Mouse (Mus musculus) mouse embryonic stem cell (cell line): Measurements from ENCODE around the gene Spi1.

ENCODE experiments used
- in situ Hi-C, 2 experiments: fragments of 300-500 bp; cut with MboI; formaldehyde crosslinking; loops; 1 replicate in 1 of 2; 3 replicates in 1 of 2; pipeline ENCODE4 v1.14.3; 2019 to 2020; ENCODE audit warnings: low sequenced_read_pairs in 2 of 2, low pct_unique_long_range_greater_than_20kb in 1 of 2, mixed read lengths in 1 of 2; ENCODE audit not compliant: unreplicated experiment in 1 of 2

The Spi1 gene

GRCm38 (mm10) chr2:91139311-91139710 is 57.1 kb downstream of the Spi1 start:
- in situ Hi-C loops, result no loop called here

- in situ Hi-C loops, result no loop called here
Observed at GRCm38 (mm10) chr2:91139764-91140163, 57.6 kb downstream of the Spi1 start.

GRCm38 (mm10) chr2:91142920-91143319 is 60.7 kb downstream of the Spi1 start:
- in situ Hi-C loops, result no loop called here

GRCm38 (mm10) chr2:91143401-91143800 is 61.2 kb downstream of the Spi1 start:
- in situ Hi-C loops, result no loop called here

- in situ Hi-C loops, result no loop called here
Observed at GRCm38 (mm10) chr2:91148101-91148500, 65.9 kb downstream of the Spi1 start.

- in situ Hi-C loops, result no loop called here
Observed at GRCm38 (mm10) chr2:91151331-91151730, 69.1 kb downstream of the Spi1 start.

- in situ Hi-C loops, result no loop called here
Observed at GRCm38 (mm10) chr2:91152885-91153377, 70.7 kb downstream of the Spi1 start.

- in situ Hi-C loops, result no loop called here
Observed at GRCm38 (mm10) chr2:91154091-91154490, 71.9 kb downstream of the Spi1 start.

- in situ Hi-C loops, result no loop called here
Observed at GRCm38 (mm10) chr2:91157002-91157752, 75.0 kb downstream of the Spi1 start.

GRCm38 (mm10) chr2:91160591-91160990 is 78.4 kb downstream of the Spi1 start:
- in situ Hi-C loops, result no loop called here

- in situ Hi-C loops, result no loop called here
Observed at GRCm38 (mm10) chr2:91162952-91163351, 80.8 kb downstream of the Spi1 start.

GRCm38 (mm10) chr2:91163532-91163931 is 81.3 kb downstream of the Spi1 start:
- in situ Hi-C loops, result no loop called here

GRCm38 (mm10) chr2:91164991-91165390 is 82.8 kb downstream of the Spi1 start:
- in situ Hi-C loops, result no loop called here
